Mouse (Mus musculus) heart, postnatal 14 days (tissue): ENCODE data around the gene Baz1a. TPM values are rescaled to one million over a fixed set of nuclear protein-coding genes. Genes with fewer than 3 reads are reported as not detected.

Experiments used
- DNase-seq, 2 experiments: peaks; one replicate each; pipeline ENCODE4 v3.0.0; 2021 to 2022
- intact Hi-C: fragments of 180-260 bp; cut with DNase I; formaldehyde crosslinking; loops from one replicate; pipeline ENCODE4 v1.15.1; 2025
- long read RNA-seq, 2 experiments: library from polyadenylated mRNA; stranded (forward); transcript quantifications; one replicate each; pipeline ENCODE4 v2.0.0; 2021
- total RNA-seq, 2 experiments: library from RNA; stranded (reverse); gene quantifications; 2 replicates each; pipeline ENCODE4 v1.2.3; 2021

Baz1a gene
- total RNA-seq, result 10 to 100 TPM in 1 of 2 experiments, 1 to 10 TPM in 1; 9.9 to 10.4 TPM
- long read RNA-seq, experiment 1, partial matches to known transcripts, result 2 of 2 reads
- long read RNA-seq, experiment 1, other reads (novel, unspliced or antisense), result 0 of 2 reads
- long read RNA-seq, experiment 2, full-length matches to known transcripts, result 1 of 1 reads
- long read RNA-seq, experiment 2, partial matches to known transcripts, result 0 of 1 reads
- long read RNA-seq, experiment 2, other reads (novel, unspliced or antisense), result 0 of 1 reads

- intact Hi-C loops, result no loop called here
- DNase-seq, result no peak
Observed at GRCm38 (mm10) chr12:55013626-55014398, at the start of gene Baz1a. Gene Baz1a (minus strand): TSS chr12:55014348.

- intact Hi-C loops, result no loop called here
- DNase-seq, result no peak
Observed at GRCm38 (mm10) chr12:55062141-55062540, 48.0 kb upstream of the Baz1a start.

- intact Hi-C loops, result no loop called here
- no peak for DNase-seq
Observed at GRCm38 (mm10) chr12:55061006-55061405, 46.9 kb upstream of the Baz1a start.

- intact Hi-C loops, result no loop called here
- DNase-seq, result no peak
Observed at GRCm38 (mm10) chr12:55060212-55060898, 46.2 kb upstream of the Baz1a start.

- intact Hi-C loops, result no loop called here
- no peak for DNase-seq
Observed at GRCm38 (mm10) chr12:55059812-55060211, 45.7 kb upstream of the Baz1a start.

GRCm38 (mm10) chr12:55058865-55059615 lies 44.9 kb upstream of the Baz1a start:
- intact Hi-C loops, result no loop called here
- peak in 1 of 2 experiments; percentile 39 for DNase-seq

- intact Hi-C loops, result no loop called here
- DNase-seq, result no peak
Observed at GRCm38 (mm10) chr12:55056703-55057102, 42.6 kb upstream of the Baz1a start.

- no peak for DNase-seq
- intact Hi-C loops, result no loop called here
Observed at GRCm38 (mm10) chr12:55054551-55055241, 40.5 kb upstream of the Baz1a start.

GRCm38 (mm10) chr12:55053267-55053666 lies 39.1 kb upstream of the Baz1a start:
- no peak for DNase-seq
- intact Hi-C loops, result no loop called here

- intact Hi-C loops, result no loop called here
- DNase-seq, result no peak
Observed at GRCm38 (mm10) chr12:55051210-55052173, 37.3 kb upstream of the Baz1a start.

- intact Hi-C loops, result no loop called here
- DNase-seq, result no peak
Observed at GRCm38 (mm10) chr12:55049731-55050353, 35.7 kb upstream of the Baz1a start.

GRCm38 (mm10) chr12:55041011-55041410 lies 26.9 kb upstream of the Baz1a start:
- intact Hi-C loops, result no loop called here
- DNase-seq, result no peak

- intact Hi-C loops, result no loop called here
Observed at GRCm38 (mm10) chr12:55027088-55027487, 12.9 kb upstream of the Baz1a start.

GRCm38 (mm10) chr12:55023284-55023683 lies 9.1 kb upstream of the Baz1a start:
- intact Hi-C loops, result no loop called here
- DNase-seq, result no peak

More at GRCm38 (mm10) chr12:55027088-55027487, 12.9 kb upstream of the Baz1a start:
- no peak for DNase-seq

- no peak for DNase-seq
- intact Hi-C loops, result no loop called here
Observed at GRCm38 (mm10) chr12:55019421-55019877, 5.3 kb upstream of the Baz1a start.

- DNase-seq, result no peak
- intact Hi-C loops, result no loop called here
Observed at GRCm38 (mm10) chr12:55017119-55017721, 3.1 kb upstream of the Baz1a start.

- DNase-seq, result no peak
- intact Hi-C loops, result no loop called here
Observed at GRCm38 (mm10) chr12:55016339-55017118, 2.4 kb upstream of the Baz1a start.
